Mouse (Mus musculus) inflammation-experienced regulatory T-cells (primary cell): ENCODE measurements around the gene Gm10324. TPM values are rescaled to one million over a fixed set of nuclear protein-coding genes. Genes with fewer than 3 reads are reported as not detected.

Experiments used
- polyA plus RNA-seq, 2 experiments: library from polyadenylated mRNA; unstranded; fragments of 100-300 nt; shearing (Covaris generic); gene quantifications; one replicate each; pipeline ENCODE4 v1.2.1; 2017

Gm10324 gene
- polyA plus RNA-seq, result not detected

GRCm38 (mm10) chr13:66119247-66119646 lies at the start of gene Gm10324:
TSS of gene Gm10324 (plus strand) at chr13:66119547.

Other genes starting within 250 kb of the Gm10324 start
- gene Gm10772, start 108.0 kb downstream of the Gm10324 start, polyA plus RNA-seq, result not detected